Mouse (Mus musculus) embryonic facial prominence, embryonic 12.5 days (tissue): Measurements from ENCODE around the gene Uba5. TPM values are rescaled to one million over a fixed set of nuclear protein-coding genes. Genes with fewer than 3 reads are reported as not detected.

Source experiments
- ATAC-seq: fragments of 200-750 bp; cut with Nextera tagmentation; 2 replicates; pipeline ENCODE4 v1.8.0; 2017; ENCODE audit not compliant: insufficient number of reproducible peaks, insufficient read depth, low FRiP score, low TSS enrichment
- H3K27ac ChIP-seq: fragments of 300-500 bp; sonication (generic); 2 replicates; pipeline ENCODE4 v1.5.1; 2016; ENCODE audit warnings: mild to moderate bottlenecking
- H3K27me3 ChIP-seq: fragments of 300-500 bp; sonication (generic); 2 replicates; pipeline ENCODE4 v1.6.1; 2016; ENCODE audit warnings: mild to moderate bottlenecking, moderate library complexity
- H3K36me3 ChIP-seq: fragments of 300-500 bp; sonication (generic); 2 replicates; pipeline ENCODE4 v1.6.1; 2016; ENCODE audit warnings: mild to moderate bottlenecking
- H3K4me1 ChIP-seq: fragments of 300-500 bp; sonication (generic); 2 replicates; pipeline ENCODE4 v1.6.1; 2016
- H3K4me2 ChIP-seq: fragments of 300-500 bp; sonication (generic); replicated peaks from 2 replicates; pipeline ENCODE4 v1.6.1; 2016; ENCODE audit warnings: mild to moderate bottlenecking, moderate library complexity
- H3K4me3 ChIP-seq: fragments of 300-500 bp; sonication (generic); 2 replicates; pipeline ENCODE4 v1.5.1; 2016; ENCODE audit warnings: mild to moderate bottlenecking
- H3K9ac ChIP-seq: fragments of 300-500 bp; sonication (generic); 2 replicates; pipeline ENCODE4 v1.6.1; 2016; ENCODE audit warnings: mild to moderate bottlenecking, moderate library complexity
- H3K9me3 ChIP-seq: fragments of 300-500 bp; sonication (generic); 2 replicates; pipeline ENCODE4 v1.6.1; 2016; ENCODE audit warnings: mild to moderate bottlenecking, moderate library complexity
- WGBS: fragments of 180-500 bp; shearing (Covaris S2); methylation state at CpG from one replicate; pipeline ENCODE4 v1.1.7; 2016; 5-methylcytosine and 5-hydroxymethylcytosine counted together
- polyA plus RNA-seq: library from polyadenylated mRNA; unstranded; fragments of >200 nt; fragmentation: Nextera tagmentation; extraction: Ambion mirVana; gene quantifications from 2 replicates; pipeline ENCODE4 v1.2.1, GENCODE M21; 2016

Gene Uba5
- polyA plus RNA-seq = 64.9 and 73.4 TPM in 2 replicates

DNA sequence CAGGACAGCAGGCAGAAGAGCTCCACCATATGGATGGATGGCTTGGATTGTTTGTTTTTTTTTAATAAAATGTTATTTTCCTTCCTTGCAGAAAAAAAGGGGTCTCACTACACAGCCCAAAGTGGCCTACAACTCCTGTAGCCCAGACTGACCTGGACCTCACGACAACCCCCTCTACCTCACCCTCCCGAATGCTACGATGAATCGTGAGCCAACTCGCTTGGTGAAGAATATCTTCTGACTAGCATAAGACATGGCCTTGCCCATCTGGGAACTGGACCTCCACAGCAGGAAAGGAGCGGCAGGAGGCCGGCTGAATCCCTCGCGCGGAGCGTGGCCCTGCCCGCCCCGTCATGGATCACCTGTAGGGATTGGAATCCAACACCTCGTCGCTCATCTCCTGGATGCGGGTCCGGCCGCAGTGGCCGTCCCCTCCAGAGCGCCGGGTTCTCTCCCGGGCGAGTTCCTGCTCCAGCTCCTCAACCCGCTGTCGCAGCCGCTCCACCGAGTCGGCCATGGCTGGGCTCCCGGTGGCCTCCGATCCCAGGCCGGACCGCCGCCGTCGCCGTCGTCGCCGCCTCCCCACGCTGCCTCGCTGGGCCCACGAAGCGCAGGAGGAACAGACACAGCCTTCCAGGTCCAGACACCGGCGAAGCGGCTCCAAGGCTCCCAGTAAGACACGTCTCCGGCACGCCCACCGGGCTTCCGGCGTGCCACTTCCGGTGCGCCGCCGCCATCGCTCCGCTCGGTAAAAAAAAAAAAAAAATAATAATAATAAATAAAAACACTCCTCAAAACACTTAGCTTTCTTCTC lies at the start of gene Uba5:
Uba5 (minus strand) TSS at position 705 of the 814 bp plus-strand sequence.
- peaks cover 27% of the 10 kb centered on the region for H3K36me3 ChIP-seq
- H3K27me3 ChIP-seq = no peaks in the 10 kb centered on the region
- peaks cover 16% of the 10 kb centered on the region for H3K4me1 ChIP-seq
- 0 out of 2 replicates have a peak within 1 kb of the TSS, but pooled peaks have one; percentile 54 for H3K27ac ChIP-seq
- peak within 1 kb of the TSS; percentile 99 for H3K4me3 ChIP-seq
- peak; percentile 58; the same call in 1 of the 2 replicates for ATAC-seq
- peak within 1 kb of the TSS; percentile 85 for H3K4me2 ChIP-seq
- 1% methylated on average over 59 of the region's 59 CpGs for WGBS
- peak within 1 kb of the TSS; percentile 86 for H3K9ac ChIP-seq
- no peaks in the 10 kb centered on the region for H3K9me3 ChIP-seq

DNA sequence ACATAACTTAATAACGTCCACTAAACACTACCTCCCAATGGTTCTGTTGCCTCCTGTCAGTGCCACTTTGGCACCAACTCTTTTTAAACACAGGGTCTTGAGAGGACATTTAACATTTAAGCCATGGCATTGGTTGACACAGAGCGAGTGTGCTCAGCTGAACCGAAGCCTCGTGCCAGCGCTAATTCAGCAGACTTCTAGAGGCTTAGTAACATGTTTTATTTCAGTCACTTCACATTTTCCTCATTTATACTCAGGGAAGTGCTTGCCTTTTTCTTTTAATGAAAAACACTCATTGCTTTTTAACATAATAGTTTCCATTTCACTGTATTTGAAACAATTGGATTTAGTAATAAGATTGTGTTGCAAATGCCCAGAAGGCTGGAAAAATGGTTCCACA lies 46.2 kb upstream of the Uba5 start:
- no peak overlapping the region for H3K4me3 ChIP-seq
- H3K36me3 ChIP-seq = no peaks in the 10 kb centered on the region
- H3K4me2 ChIP-seq = no peak overlapping the region
- H3K9me3 ChIP-seq = peaks cover 5% of the 10 kb centered on the region; the same call in 1 of the 2 replicates
- no peak for ATAC-seq
- 74% methylated on average over 5 of the region's 5 CpGs for WGBS
- no peak overlapping the region for H3K9ac ChIP-seq
- H3K27me3 ChIP-seq = no peaks in the 10 kb centered on the region
- H3K4me1 ChIP-seq = 0 out of 2 replicates have a peak, but pooled peaks cover 6% of the 10 kb centered on the region
- H3K27ac ChIP-seq = 0 out of 2 replicates have a peak overlapping the region, but pooled peaks have one; percentile 60

DNA sequence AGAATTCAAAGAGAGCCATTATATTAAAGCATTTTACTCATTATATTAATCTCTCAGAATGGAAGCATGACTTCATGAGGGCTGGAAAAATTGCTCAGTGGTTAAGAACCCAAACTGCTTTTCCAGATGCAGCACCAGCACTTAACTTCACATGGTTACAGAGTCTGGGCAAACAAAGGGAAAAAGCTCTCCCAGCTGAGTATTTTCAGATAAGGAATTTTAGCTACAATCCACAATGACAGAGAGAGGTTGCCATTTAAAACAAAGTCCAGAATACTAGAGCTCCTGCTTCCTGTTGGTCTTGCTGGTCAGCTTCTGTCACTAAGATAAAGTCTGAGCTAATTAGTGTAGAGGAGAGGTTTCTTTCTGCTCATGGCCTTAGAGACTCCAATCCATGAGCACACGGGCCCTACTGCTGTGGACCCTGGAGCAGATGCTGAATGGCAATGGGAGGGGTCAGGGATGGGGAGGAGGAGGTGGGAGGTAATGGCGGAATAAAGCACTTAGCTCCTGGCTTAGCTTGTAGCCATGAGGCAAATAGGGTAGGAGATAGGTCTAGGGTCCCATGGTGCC lies 45.7 kb upstream of the Uba5 start:
- no peaks in the 10 kb centered on the region for H3K36me3 ChIP-seq
- no peak overlapping the region for H3K4me2 ChIP-seq
- 0 out of 2 replicates have a peak overlapping the region, but pooled peaks have one; percentile 60 for H3K27ac ChIP-seq
- no peak overlapping the region for H3K4me3 ChIP-seq
- no peaks in the 10 kb centered on the region for H3K27me3 ChIP-seq
- 0 out of 2 replicates have a peak, but pooled peaks cover 6% of the 10 kb centered on the region for H3K4me1 ChIP-seq
- ATAC-seq = no peak
- peaks cover 5% of the 10 kb centered on the region; the same call in 1 of the 2 replicates for H3K9me3 ChIP-seq
- WGBS = 56% methylated on average over 2 of the region's 2 CpGs
- H3K9ac ChIP-seq = no peak overlapping the region

DNA sequence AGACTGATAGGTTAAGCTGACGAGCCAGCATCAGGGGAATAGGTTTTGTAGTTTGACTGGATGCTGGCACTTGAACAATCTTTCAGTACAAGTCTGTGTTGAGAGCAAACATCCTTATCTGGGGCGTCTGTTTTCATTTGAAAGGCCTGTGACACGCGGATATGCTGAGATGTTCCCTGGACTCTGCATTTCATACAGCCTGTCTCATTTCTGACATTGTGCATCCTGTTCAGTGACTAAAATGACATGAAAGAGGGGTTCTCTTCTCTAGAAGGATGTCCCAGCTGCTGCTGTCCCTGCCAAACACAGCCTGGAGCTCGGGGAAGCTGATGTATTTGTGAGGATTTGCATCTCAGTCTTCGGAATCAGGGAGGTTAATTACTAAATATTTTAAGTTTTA lies 44.5 kb upstream of the Uba5 start:
- no peak for ATAC-seq

DNA sequence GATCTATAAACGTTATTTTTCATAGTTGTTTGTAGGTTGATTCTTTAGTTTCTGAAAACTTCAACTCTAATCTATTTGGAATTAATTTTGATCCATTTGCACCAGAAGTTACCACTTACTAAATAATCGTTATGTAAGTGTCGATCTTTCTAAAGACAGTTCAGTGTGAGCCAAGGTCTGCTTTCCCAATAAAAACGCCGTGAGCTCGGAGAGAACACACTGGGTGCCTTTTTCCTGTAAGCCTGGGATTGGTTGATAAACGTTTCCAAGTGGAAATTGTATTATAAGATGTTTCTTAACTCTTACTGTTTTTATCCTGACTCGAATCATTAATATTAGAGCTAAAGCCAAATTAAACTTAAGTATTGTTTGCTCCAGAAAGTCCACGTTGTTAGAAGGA lies 44.0 kb upstream of the Uba5 start:
- WGBS = 83% methylated on average over 9 of the region's 9 CpGs

More for the DNA sequence above, 44.5 kb upstream of the Uba5 start:
- H3K9me3 ChIP-seq = peaks cover 5% of the 10 kb centered on the region; the same call in 1 of the 2 replicates
- H3K4me2 ChIP-seq = no peak overlapping the region
- no peak overlapping the region for H3K27ac ChIP-seq
- 75% methylated on average over 6 of the region's 6 CpGs for WGBS
- 0 out of 2 replicates have a peak, but pooled peaks cover 6% of the 10 kb centered on the region for H3K4me1 ChIP-seq
- no peaks in the 10 kb centered on the region for H3K27me3 ChIP-seq
- H3K36me3 ChIP-seq = no peaks in the 10 kb centered on the region
- H3K4me3 ChIP-seq = no peak overlapping the region
- no peak overlapping the region for H3K9ac ChIP-seq

DNA sequence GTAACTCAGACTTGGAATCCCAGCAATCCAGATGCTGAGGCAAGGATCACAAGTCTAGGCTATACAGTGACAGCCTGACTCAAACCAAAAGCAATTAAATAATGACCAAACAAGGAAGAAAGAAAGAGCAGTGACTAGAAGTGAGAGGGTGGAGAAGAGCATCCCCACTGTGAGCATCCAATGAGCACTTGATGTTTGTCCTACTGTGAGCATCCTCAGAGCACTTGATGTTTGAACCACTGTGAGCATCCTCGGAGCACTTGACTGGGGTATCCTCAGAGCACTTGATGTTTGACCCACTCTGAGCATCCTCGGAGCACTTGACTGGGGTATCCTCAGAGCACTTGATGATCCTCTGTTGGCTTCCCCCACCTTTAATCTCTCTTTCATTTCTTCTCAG lies 42.1 kb upstream of the Uba5 start:
- 87% methylated on average over 2 of the region's 2 CpGs for WGBS

More for the DNA sequence above, 44.0 kb upstream of the Uba5 start:
- no peak for ATAC-seq
- H3K4me3 ChIP-seq = no peak overlapping the region
- H3K4me2 ChIP-seq = no peak overlapping the region
- no peak overlapping the region for H3K27ac ChIP-seq
- no peaks in the 10 kb centered on the region for H3K36me3 ChIP-seq
- H3K27me3 ChIP-seq = no peaks in the 10 kb centered on the region
- H3K9me3 ChIP-seq = peaks cover 2% of the 10 kb centered on the region; the same call in 1 of the 2 replicates
- H3K9ac ChIP-seq = no peak overlapping the region
- 0 out of 2 replicates have a peak, but pooled peaks cover 6% of the 10 kb centered on the region for H3K4me1 ChIP-seq

DNA sequence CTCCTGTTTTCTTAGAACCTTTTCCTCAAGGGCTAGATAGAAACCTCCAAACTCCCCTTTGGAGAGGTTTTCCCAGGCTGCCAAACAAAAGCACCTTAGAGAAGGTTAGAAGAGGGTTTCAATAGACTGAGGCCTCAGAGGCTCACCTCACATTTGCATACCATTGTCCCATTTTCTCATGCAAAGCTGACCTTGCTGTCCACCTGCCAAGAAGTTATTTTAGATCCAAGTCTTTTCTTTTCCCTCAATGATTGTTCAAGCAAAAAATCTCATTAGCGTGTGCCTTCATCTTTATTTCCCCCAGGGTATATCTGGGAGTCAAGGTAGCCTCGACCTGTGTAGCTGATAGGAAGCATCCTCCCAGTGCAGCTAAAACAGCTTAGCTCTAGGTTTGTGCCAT lies 40.0 kb upstream of the Uba5 start:
- no peak for ATAC-seq
- no peaks in the 10 kb centered on the region for H3K27me3 ChIP-seq
- no peaks in the 10 kb centered on the region for H3K36me3 ChIP-seq
- H3K27ac ChIP-seq = no peak overlapping the region
- no peak overlapping the region for H3K4me2 ChIP-seq
- no peak overlapping the region for H3K9ac ChIP-seq
- no peaks in the 10 kb centered on the region for H3K4me1 ChIP-seq
- H3K4me3 ChIP-seq = no peak overlapping the region
- 33% methylated on average over 2 of the region's 2 CpGs for WGBS
- no peaks in the 10 kb centered on the region for H3K9me3 ChIP-seq

More for the DNA sequence above, 42.1 kb upstream of the Uba5 start:
- no peaks in the 10 kb centered on the region for H3K27me3 ChIP-seq
- no peaks in the 10 kb centered on the region for H3K9me3 ChIP-seq
- no peak overlapping the region for H3K9ac ChIP-seq
- H3K36me3 ChIP-seq = no peaks in the 10 kb centered on the region
- no peak for ATAC-seq
- H3K4me1 ChIP-seq = 0 out of 2 replicates have a peak, but pooled peaks cover 6% of the 10 kb centered on the region
- H3K27ac ChIP-seq = no peak overlapping the region
- no peak overlapping the region for H3K4me2 ChIP-seq
- H3K4me3 ChIP-seq = no peak overlapping the region

DNA sequence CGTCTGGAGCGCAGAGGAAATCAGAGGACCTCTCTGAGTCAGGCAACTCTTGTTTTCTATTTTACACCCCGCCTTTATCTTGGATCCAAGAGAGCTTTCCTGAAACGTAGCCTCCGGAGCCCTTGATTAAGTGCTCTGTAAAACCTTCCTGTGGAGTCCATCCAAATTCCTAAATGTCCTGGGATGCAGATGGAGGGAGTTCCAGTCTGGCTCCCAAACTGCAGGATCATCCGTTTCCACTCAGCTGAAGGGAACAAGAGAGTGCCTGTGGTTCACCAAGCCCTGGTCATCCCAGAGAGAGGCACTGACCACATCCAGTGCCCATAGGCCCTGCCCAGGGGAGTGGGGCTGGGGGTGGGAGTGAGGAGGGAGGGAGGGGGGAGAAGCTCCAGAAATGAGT lies 39.4 kb upstream of the Uba5 start:
- no peak overlapping the region for H3K9ac ChIP-seq
- no peaks in the 10 kb centered on the region for H3K27me3 ChIP-seq
- no peaks in the 10 kb centered on the region for H3K36me3 ChIP-seq
- H3K4me2 ChIP-seq = no peak overlapping the region
- no peaks in the 10 kb centered on the region for H3K9me3 ChIP-seq
- no peaks in the 10 kb centered on the region for H3K4me1 ChIP-seq
- no peak overlapping the region for H3K27ac ChIP-seq
- H3K4me3 ChIP-seq = no peak overlapping the region
- no peak for ATAC-seq
- 29% methylated on average over 6 of the region's 6 CpGs for WGBS

DNA sequence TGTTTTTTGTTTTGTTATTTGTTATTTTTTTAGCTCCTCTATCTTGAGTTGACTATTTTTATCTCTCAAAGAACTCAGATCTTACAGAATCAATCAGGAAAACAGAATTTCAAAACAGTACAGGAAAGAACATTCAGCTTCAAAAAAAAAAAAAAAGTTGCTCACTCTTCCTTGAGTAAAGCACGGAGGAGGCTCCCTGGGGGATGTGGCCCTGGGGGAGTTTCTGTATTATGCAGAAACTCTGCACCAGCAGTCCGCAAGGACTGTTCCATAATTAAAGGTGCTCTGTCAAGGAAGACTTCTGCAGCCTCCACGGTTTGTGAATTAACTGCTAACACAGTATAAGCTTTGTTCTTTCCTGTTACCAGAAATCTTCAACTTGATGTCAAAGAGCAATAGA lies 38.5 kb upstream of the Uba5 start:
- WGBS = 18% methylated on average over 3 of the region's 3 CpGs
- no peak for ATAC-seq

DNA sequence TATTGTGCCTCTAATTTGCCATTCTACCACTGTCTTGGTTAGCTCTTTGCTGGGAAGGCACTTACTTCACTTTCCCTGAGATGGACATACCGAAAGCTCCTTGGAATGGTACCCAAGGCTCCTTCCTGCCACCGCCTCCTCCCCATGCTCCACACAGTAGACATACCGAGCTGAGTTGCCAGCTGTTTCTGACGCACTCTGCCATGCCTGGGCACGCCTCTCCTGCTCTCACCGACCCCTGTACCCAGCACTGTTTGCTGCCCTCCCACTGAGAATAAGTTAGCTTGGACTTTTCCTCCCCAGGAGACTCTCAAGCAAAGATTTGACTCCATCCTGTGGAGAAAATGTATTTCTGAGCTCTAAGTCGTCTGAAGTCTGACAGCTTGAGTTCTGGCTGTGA lies 37.9 kb upstream of the Uba5 start:
- Histone ChIP-seq H3K4me2 (no peak overlapping the region), H3K36me3 (no peaks in the 10 kb centered on the region), H3K27me3 (no peaks in the 10 kb centered on the region), H3K4me1 (no peaks in the 10 kb centered on the region), H3K27ac (no peak overlapping the region), H3K9ac (no peak overlapping the region), H3K4me3 (no peak overlapping the region), H3K9me3 (no peaks in the 10 kb centered on the region)
- ATAC-seq = no peak
- 50% methylated on average over 7 of the region's 7 CpGs for WGBS

More for the DNA sequence above, 38.5 kb upstream of the Uba5 start:
- Histone ChIP-seq H3K4me1 (no peaks in the 10 kb centered on the region), H3K9ac (no peak overlapping the region), H3K36me3 (no peaks in the 10 kb centered on the region), H3K9me3 (no peaks in the 10 kb centered on the region), H3K4me2 (no peak overlapping the region), H3K27ac (no peak overlapping the region), H3K4me3 (no peak overlapping the region), H3K27me3 (no peaks in the 10 kb centered on the region)

DNA sequence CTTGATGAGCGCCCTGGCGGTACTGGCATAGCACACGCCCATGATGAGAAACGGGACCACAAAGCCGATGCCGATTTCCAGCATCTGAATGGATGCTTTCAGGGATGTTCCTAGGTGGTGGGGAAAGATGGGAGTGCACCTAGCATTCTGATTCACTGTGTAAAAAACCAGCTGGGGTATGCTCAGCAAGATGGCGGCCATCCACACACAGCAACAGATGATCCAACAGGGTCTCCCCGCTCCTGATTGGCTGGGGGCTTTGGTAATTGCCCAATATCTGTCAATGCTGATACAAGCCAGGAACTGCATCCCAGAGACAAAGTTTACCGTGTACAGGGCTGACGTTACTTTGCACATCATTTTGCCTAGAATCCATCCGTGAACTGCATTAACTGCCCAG lies 36.1 kb upstream of the Uba5 start:
- no peaks in the 10 kb centered on the region for H3K36me3 ChIP-seq
- WGBS = 83% methylated on average over 11 of the region's 11 CpGs
- H3K9ac ChIP-seq = no peak overlapping the region
- H3K4me2 ChIP-seq = no peak overlapping the region
- H3K4me3 ChIP-seq = no peak overlapping the region
- no peak overlapping the region for H3K27ac ChIP-seq
- no peaks in the 10 kb centered on the region for H3K27me3 ChIP-seq
- H3K9me3 ChIP-seq = no peaks in the 10 kb centered on the region
- no peak for ATAC-seq
- H3K4me1 ChIP-seq = no peaks in the 10 kb centered on the region

DNA sequence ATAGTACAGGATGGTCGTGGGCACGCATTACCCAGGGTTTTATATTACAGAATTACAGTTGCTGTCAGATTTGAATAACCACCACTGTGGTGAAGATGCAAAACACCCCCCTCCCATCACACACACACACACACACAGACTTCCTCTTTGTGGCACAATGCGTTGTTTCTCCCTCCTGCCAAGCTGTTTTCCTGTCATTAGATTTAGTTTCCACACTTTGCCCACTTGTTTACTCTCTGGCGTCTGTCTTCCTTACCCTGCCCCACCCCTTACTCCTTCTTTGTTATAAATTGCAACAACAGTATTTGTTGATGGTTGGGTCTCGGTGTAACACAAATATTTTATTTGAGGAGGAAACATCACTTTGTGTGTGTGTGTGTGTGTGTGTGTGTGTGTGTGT lies 35.3 kb upstream of the Uba5 start:
- Histone ChIP-seq H3K27me3 (no peaks in the 10 kb centered on the region), H3K27ac (no peak overlapping the region), H3K9ac (no peak overlapping the region), H3K4me1 (no peaks in the 10 kb centered on the region), H3K4me2 (no peak overlapping the region), H3K4me3 (no peak overlapping the region), H3K36me3 (no peaks in the 10 kb centered on the region), H3K9me3 (no peaks in the 10 kb centered on the region)
- WGBS = 73% methylated on average over 5 of the region's 5 CpGs
- no peak for ATAC-seq
